Mouse (Mus musculus) retina, postnatal 7 days (tissue): ENCODE measurements around the gene Tmem126b.

ENCODE experiments used
- DNase-seq: peaks from one replicate; pipeline ENCODE4 v3.0.0-alpha.2; 2012; ENCODE audit warnings: low read depth, low spot score

The Tmem126b gene

GRCm38 (mm10) chr7:90426020-90427001 is 49.5 kb downstream of the Tmem126b start, which contains the start of gene Ccdc89:
Gene Ccdc89 (plus strand): TSS chr7:90426577.
- DNase-seq: peak; percentile 67
